Mouse (Mus musculus) c-Kit-negative CD71-positive TER-119-positive erythroid progenitor cells, embryonic 14.5 days (primary cell): ENCODE data around the gene Smg9.
"Not testable (repeated sequence)": the region's sequence is repeated elsewhere in the genome, so short reads cannot be mapped to it uniquely, and the experiment has no call there.

Experiments
- DNase-seq: peaks from one replicate; pipeline ENCODE4 v3.0.0-alpha.2; 2013; ENCODE audit warnings: low read depth, low spot score

Gene Smg9

GRCm38 (mm10) chr7:24377091-24377865 lies 22.1 kb upstream of the Smg9 start:
- DNase-seq, result peak; percentile 92

GRCm38 (mm10) chr7:24378049-24378701 lies 21.2 kb upstream of the Smg9 start:
- DNase-seq, result no peak

- DNase-seq, result no peak
Observed at GRCm38 (mm10) chr7:24379934-24380333, 19.5 kb upstream of the Smg9 start.

GRCm38 (mm10) chr7:24380370-24380769 lies 19.0 kb upstream of the Smg9 start:
- DNase-seq, result no peak

- DNase-seq, result no peak
Observed at GRCm38 (mm10) chr7:24382730-24383372, 16.6 kb upstream of the Smg9 start.

GRCm38 (mm10) chr7:24384070-24384469 lies 15.3 kb upstream of the Smg9 start:
- DNase-seq, result no peak

- DNase-seq, result no peak
Observed at GRCm38 (mm10) chr7:24384827-24385226, 14.6 kb upstream of the Smg9 start.

- DNase-seq, result no peak
Observed at GRCm38 (mm10) chr7:24387059-24387556, 12.3 kb upstream of the Smg9 start.

GRCm38 (mm10) chr7:24389516-24390187 lies 9.8 kb upstream of the Smg9 start:
- DNase-seq, result no peak

- no peak for DNase-seq
Observed at GRCm38 (mm10) chr7:24390512-24390911, 8.9 kb upstream of the Smg9 start.

- no peak for DNase-seq
Observed at GRCm38 (mm10) chr7:24391077-24391476, 8.3 kb upstream of the Smg9 start.

GRCm38 (mm10) chr7:24391687-24392086 lies 7.7 kb upstream of the Smg9 start:
- DNase-seq, result no peak

- no peak for DNase-seq
Observed at GRCm38 (mm10) chr7:24394054-24394453, 5.4 kb upstream of the Smg9 start.

- DNase-seq, result no peak
Observed at GRCm38 (mm10) chr7:24394475-24395161, 4.8 kb upstream of the Smg9 start.

- peak; percentile 62 for DNase-seq
Observed at GRCm38 (mm10) chr7:24396832-24397231, 2.6 kb upstream of the Smg9 start.

GRCm38 (mm10) chr7:24398364-24398913 lies 980 bp upstream of the Smg9 start:
- no peak for DNase-seq

- DNase-seq, result no peak
Observed at GRCm38 (mm10) chr7:24400082-24400452, 648 bp downstream of the Smg9 start.

GRCm38 (mm10) chr7:24400489-24400888 lies 1.1 kb downstream of the Smg9 start:
- not testable (repeated sequence) for DNase-seq

GRCm38 (mm10) chr7:24402851-24403250 lies 3.4 kb downstream of the Smg9 start:
- no peak for DNase-seq

- DNase-seq, result no peak
Observed at GRCm38 (mm10) chr7:24405649-24406048, 6.2 kb downstream of the Smg9 start.
